Mouse (Mus musculus) embryonic fibroblast, embryonic 13.5 days (primary cell): ENCODE measurements at regions not wholly inside any gene's neighbourhood (a gene's known extent, or its start where the extent isn't known, plus 50 kb on each side); places are given as distances from the start of the nearest gene placed in this dataset.

ENCODE experiments used
- CTCF ChIP-seq: IDR thresholded peaks from 2 replicates; pipeline ENCODE4 v1.5.1; 2011; ENCODE audit warnings: mild to moderate bottlenecking, control low read depth, low read length, moderate library complexity, borderline replicate concordance; ENCODE audit not compliant: insufficient read depth
- POLR2A ChIP-seq: IDR thresholded peaks from 2 replicates; pipeline ENCODE4 v1.6.1; 2011; ENCODE audit warnings: low read depth, mild to moderate bottlenecking, control low read depth, low read length, moderate library complexity

DNA sequence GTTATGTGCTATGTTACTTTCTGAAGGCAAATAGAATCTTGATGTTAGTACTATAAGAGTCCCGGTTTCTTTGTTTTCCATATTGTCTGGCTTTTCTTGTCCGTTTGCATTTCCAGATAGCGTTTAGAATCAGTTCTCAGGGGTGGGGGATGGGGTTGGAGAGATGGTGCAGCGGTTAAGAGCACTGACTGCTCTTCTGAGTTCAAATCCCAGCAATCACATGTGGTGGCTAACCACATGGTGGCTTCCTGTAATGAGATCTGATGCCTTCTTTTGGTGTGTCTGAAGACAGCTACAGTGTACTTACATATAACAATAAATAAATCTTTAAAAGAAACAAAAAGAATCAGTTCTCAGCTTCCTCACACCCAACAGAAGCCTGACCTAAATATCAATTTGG is 623.5 kb upstream of the Gm10131 start:
- TF ChIP-seq CTCF, result no peak
- TF ChIP-seq POLR2A, result no peak
